Mouse (Mus musculus) cerebellum, postnatal 14 days (tissue): ENCODE measurements around the gene Stap2.

Experiments used
- DNase-seq, 2 experiments: peaks; one replicate each; pipeline ENCODE4 v3.0.0; 2021; ENCODE audit warnings: mixed read lengths in 2 of 2

Gene Stap2

DNA sequence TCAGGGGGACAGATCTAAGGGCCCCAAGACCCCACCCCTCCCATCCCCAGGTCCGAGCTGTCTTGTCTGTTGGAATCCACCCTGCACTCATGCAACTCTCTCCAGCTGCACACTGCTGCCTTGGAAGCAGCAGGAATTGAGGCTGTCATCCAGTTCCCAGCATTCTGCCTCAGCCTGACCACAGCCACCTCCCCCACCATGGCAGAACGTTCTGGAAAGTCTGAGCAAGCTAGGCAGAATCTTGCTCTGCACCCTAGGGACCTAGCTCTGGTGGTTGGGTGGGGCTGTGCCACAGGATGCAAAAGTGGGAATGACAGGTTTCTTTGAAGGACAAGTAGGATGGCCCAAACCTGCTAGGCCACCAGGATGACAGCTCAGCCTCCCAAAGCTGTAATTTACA, 19.1 kb upstream of the Stap2 start:
- no peak for DNase-seq

DNA sequence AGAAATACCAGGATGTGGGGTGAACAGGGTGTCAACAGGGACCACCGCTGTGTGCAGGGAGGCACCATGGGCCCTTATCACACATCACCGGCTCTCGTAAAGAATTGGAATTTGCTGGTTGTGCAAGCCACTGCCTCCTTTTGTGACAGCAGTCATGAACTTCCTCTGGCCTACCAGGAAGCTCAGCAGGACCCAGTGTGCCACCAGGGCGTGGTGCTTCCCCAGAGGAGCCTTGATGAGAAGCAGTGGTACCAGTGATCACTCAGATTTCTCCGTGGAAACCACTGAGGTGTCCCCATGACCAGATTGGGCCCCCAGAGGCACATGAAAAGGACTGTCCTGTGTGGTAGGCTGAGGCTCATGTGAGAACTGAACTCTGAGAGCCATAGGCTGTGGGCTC, 18.0 kb upstream of the Stap2 start:
- no peak for DNase-seq

DNA sequence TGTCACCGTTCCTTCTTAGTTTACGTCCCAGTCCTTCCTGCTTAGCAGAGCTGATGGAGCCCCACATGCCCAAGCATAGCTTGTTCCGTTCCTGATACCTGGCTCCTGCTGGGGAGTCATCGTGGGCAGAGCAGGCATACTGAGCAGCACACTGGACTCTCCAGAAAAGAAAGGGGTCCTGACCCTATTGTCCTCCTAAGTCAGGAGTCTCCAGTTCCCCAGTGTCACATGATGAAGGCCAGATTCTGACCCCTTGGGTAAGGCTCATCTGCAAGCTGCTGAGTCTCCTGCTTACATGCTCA, 17.6 kb upstream of the Stap2 start:
- no peak for DNase-seq

DNA sequence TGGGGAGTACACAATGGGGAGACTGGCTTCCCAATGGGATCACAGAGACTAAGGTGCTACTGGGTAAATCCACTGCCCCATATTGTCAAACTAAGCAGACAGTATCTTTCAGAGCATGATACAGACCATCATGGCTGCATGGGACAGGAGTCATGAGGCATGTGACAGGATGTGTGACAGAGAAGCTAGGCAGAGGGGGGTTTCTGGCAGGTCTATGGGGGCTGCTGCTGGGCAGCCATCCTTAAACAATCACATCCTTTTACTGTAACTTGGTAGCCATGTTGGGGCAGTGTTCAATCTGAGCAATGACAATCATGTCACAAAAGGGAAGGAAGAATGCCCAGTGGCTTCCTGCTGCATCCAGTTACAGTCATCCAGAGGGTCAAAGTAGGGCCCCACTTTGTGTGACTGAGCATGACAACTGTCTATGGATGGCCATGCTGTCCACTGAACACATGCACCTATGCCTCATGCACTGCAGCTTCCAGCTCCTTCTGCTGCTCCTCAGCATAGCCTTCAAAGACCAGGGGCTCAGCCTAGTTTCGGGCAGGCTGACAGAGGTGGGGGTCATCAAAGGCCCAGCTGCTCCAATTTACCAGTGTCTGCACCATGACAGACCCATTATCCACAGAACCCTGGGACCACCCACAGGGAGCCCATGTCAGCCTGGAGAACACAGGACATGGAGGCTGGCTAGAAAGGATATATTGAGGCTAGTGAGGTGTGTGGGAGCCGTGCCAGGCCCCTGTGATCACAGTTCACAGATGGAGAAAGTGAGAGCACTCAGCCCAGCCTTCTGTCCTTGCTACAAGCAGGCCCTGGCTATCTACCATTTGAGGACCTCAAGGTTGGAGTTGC, 17.0 kb upstream of the Stap2 start:
- DNase-seq, result peak; percentile 73 to 75

DNA sequence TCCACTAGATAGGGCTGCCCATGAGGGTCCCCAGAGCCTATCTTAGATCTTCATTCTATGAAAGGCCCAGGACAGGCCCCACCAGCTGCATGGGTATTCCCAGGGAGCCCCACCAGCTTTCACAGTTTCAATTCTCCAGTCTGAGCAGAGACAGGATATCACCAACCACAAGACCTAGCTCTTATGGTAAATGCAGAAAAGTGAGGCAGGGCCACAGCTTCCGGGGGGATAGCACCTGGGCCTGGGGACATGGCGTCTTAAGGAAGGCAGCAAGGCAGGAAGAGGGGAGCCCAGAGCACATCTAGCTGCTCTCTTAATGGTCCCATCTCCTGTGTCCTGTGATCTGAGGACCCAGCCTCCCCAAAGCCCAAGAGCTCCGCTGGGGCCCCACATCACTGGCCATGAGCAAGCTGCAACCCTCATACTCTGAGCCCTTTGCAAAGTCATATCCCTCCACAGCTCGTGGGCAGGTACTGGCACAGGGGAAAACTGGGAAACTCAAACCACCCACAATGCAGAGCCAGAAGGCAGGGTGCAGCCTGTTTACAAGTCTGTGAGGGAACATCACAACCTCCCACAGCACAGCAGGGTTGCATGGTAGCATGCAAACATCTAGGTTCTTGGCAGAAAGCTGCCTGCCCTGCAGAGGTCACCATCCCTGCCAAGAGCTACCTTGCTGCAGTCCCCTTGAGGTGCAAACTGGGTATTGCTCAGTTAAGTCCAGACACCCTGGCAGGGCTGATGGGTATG, 16.0 kb upstream of the Stap2 start:
- DNase-seq, result peak in 1 of 2 experiments; percentile 46

DNA sequence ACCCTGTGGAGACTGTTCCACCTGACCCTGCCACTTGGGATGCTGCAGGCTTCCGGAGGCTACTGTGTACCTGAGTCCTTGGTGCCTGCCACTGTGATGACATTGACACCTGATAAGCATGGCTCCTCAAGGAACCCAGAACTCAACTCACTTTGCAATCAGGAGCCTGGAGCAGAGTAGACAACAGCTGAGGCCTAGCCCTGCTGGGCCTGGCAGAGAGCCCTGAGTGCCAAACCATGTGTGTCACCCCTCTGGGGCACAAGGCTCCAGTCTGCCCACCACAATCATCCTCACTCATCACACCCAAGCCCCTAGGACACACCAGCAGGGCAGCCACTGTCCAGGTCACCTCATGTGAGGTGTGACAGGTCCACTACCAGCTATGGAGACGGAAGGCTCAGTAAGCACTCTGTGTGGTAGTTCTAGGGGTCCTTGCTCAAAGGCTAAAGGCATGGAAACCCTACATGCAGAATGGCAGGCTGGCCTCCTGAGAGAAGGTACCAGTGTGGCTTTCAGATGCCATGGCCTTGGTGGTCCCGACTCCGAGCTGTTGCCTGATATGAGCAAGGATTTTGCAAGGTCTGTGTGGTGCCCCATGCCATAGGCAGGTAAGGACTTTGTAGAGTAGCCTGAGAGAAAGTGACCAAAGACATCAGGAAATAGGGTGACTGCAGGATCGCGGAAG, 15.2 kb upstream of the Stap2 start:
- DNase-seq, result peak in 1 of 2 experiments; percentile 54

DNA sequence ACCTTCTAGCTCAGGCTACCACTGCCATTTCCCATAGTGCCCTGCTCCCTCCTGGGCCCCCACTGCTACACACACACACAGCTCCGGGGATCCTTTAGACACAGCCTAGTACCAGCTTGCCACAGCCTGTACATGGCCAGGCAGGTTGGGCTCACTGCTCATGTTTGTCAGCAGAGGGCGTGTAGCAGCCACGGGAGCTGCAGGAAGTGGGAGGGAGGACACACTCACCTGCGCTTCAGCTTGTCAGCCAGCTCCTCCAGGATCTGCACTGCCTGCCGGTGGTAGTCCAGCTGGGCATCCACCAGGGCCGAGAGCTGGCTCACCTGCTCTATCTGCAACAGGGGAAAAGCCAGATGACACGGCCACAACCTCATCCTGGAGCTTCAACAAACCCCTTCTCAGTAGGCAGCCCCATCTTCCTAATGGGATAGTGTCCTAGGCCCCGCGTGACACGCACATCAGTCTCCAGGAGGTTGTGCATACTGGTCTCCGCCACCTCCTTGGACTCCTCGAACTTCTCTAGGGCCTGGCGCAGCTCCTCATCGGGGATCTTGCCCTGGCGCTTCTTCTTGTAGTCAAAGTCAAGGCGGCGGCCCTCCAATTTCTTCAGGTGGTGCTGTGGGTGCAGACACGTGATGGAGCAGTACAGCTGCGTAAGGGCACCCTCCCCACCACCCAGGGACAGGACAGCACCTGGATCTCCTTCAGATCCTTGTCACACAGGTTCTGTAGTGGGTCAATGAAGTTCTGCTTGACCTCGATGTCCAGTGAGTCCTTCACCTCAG, 13.2 kb upstream of the Stap2 start:
- peak; percentile 86 to 89 for DNase-seq

DNA sequence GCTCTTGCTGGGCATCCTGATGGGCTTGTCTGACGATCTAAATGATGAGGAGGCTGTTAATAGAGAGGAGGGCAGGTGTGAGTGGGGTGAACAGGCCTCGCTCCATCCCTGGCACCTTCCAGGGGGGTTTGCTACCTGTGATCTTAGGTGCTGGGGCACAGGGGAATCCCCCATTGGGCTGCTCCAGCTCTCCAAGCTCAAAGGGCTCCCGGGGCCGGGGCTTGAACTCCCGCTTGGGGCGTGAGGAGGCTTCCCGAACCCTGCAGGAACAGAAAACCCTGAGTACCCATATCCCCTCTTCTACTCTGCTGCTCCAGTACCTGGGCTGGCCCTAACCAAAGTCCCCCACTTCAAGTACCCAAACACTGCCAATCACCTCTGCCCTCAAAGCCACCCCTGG, 12.5 kb upstream of the Stap2 start:
- DNase-seq, result peak in 1 of 2 experiments; percentile 34

DNA sequence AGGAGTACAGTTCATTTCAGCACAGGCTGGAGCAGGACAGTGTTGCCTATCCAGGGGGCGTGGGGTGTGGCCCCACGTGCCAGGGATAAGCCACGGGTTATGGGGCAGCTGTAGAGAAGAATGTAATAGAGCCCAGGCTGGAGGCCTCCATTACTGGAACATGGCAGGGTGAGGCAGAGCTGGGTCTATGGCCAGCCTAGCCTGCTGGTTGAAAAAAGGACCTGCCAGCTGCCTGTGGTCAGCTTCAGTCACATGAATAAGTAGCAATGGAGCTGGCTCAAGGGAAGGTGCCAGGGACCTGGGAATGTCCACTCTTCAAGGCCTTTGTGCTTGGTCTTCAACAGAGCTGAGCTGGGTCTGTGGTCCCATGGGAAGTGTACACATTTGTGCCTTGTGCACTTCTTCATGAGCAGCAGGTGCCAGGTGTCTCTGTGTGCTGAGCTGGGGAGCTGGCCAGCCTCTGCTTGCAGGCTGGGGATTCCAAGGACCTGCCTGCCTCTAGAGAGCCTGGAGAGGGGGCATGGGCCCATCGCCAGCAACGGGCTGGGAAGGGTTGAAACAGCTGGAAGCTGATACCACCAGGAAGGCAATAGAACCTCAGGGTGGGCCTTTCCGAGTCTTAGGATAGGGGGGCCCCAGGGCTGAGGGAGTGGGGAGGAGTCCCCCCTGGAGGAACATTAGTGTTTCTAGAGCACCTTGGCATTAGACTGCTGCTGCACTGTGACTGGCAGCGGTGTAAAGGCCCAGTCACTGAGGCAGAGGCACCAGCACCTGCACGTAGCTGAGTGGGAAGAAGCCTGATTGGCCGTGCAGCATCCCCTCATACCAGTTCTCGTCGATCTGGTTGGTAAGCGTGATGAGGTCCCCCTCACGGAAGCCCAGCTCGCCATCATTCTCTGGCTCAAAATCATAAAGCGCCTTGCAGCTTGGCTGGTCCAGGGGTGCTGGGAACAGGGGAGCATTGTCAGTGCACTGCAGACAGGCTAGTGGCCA, 11.7 kb upstream of the Stap2 start:
- DNase-seq, result peak; percentile 57 to 60

DNA sequence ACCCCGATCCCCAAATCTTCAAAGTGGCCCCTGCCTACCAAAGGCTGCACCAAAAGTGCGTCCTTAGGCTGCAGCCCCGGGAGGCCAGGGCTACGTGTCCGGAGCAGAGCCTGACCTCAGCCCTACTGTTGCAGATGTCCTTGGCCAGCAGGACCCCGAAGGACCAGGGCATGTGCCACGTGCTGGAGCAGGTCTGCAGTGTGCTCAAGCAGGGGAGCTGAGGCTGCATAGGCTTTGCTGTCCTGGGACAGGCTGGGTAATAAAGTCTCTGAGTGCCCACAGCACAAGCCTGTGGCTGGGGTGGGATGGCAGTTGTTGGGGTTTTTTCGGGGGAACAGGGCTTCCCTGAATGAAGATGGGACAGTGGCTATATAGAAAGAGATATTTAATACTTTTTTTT, 11.0 kb upstream of the Stap2 start:
- no peak for DNase-seq

DNA sequence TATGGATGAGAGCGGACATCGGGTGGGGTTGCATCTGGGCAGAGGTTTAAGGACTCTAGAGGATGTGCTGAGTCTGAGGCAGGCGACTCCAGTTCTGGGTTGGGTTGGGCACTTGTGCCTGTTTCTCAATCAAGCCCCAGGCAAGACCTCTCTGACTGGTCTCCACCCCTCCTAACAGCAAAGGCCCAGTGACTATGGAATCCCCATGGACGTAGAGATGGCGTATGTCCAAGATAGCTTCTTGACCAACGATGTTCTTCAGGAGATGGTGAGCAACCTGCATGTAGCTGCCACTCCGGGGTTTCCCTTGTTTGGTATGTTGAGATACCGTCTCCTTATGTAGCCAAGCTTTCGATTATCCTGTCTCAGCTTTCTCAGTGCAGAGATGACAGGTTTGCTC, 9.9 kb upstream of the Stap2 start:
- DNase-seq, result no peak

DNA sequence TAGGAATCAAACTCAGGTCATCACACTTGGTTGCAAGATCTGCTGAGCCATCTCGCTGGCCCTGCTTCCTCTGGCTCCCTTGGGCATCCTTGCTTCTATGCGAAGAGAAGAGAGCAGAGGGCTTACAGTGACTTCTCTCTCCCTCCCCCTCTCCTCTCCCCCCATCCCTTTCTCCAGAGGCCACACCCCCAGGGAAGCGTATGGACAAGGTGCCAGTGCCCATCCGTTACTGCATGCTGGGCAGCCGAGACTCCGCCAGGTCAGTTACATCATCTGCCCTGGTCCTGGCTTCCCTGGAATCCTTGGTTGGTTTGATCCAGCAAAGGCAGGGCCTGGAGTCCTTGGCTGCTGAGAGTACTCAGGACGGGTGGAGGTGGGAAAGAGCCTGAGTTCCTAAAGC, 6.1 kb upstream of the Stap2 start:
- DNase-seq, result peak in 1 of 2 experiments; percentile 46

DNA sequence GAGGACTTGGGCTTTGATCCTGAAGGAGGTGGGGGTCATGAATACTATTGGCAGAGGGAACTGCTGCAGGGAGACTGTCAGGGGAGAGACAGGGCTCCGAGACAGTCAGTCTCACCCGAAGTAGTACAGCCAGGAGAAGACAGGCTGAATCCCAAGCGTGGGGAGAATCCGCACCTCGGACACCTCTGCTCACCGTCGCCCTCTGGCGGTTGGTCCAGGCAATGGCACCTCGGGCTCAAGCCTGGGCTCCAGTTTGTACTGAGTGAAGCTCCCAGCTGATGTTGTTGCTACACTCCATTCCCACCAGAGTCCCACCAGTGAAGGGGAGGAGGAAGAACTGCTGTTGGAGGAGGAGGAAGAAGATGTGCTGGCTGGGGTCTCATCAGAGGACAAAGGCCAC, 5.3 kb upstream of the Stap2 start:
- DNase-seq, result peak; percentile 84 to 92

DNA sequence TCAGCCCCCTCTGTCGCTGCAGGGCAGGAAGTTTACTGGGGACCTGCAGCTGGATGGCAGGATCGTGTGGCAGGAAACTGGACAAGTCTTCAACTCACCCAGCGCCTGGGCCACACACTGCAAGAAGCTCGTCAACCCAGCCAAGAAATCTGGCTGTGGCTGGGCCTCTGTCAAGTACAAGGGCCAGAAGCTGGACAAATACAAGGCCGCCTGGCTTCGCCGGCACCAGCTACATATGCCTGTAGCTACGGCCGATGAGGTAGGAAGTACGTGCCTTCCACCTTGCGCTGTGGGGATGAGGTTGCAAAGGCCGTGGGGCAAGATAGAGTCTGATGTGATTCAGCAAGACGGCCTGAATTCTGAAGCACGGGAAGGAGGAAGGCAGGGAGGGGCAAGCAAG, 4.9 kb upstream of the Stap2 start:
- peak in 1 of 2 experiments; percentile 35 for DNase-seq

DNA sequence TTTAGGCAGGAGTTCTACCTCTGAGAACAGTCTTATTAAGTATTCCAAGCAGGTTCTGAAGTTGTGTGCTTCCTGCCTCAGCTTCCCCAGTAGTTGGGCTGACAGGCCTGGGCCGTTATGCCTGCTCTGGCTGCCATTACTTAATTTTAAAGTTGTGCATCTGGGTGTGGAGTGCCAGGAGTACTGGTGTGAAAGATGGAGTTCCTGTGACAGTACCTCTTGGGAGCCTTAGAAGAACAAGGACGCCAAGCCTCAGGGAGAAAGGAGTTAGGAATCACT, 4.5 kb upstream of the Stap2 start:
- DNase-seq, result no peak

DNA sequence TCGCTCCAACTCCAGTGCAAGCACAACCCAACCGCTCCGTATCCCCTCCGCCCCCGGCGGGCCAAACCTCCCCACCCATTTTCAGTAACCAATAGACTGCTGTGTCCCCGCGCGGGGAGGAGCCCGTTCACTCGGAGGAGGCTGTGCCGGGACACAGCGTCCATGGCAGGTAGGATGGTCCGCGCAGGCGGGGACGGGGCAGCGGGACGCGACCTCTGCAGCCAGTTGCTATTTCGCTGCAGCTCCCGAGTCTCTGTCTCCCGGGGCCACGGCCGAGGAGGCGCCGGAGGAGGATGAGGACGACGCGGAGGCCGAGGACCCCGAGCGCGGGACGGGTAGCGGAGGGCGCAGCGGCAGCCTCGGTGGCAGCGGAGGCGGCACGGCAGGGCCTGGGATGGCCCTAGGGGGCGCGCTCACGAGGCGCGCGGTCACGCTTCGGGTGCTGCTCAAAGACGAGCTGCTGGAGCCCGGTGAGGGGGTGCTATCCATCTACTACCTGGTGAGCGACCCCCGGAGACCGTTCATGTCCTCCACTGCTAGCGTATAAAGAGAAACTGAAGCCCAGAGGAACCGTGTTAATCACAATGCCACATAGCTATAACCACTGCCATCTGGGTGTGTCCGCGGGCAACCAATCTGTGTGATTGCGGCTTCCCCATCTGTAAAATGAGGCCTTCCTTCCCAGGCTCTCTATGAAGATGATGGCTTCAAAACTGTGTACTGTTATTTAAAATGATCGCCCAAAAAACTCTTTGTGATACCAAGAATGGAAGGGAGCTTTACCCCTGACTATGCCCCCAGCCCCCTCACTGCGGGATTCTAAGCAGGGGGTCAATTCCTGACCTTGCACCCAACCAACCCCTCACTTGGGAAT, 3.9 kb upstream of the Stap2 start:
- DNase-seq, result peak; percentile 93 to 94

DNA sequence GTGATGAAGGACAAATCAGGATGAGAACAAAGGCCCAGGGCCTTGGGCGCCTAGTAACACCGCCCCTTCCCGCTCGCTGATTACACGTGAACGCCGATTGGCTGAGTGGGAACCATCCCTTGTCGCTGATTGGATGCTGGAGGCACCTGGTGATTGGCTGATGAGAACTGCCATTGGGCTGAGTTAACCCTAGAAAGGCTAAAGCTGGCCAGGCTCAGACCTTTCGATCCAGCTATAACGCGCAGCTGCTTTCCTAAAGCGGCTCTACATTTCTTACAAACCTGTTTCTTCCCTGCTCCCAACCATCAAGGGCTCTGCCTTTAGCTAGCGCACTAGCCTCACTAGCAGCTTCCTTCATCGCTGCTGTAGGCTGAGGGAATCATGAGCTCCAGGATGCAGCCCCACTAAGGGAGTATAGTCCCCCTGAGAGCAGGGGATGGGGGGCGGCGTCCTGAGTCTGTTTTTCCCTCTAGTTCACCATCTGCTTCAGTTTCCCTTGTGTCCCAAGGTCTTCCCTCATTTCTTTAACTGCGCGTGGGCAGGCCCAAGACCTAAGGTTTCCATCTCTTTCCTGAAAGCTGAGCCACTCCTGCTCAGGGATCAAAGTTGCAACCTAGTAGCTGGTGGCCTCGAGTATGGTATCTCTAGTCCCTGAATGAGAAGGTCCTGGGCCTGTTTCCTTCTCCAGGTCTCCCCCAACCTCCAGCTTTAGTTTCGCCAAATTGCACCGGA, 3.1 kb upstream of the Stap2 start:
- peak; percentile 93 to 94 for DNase-seq

DNA sequence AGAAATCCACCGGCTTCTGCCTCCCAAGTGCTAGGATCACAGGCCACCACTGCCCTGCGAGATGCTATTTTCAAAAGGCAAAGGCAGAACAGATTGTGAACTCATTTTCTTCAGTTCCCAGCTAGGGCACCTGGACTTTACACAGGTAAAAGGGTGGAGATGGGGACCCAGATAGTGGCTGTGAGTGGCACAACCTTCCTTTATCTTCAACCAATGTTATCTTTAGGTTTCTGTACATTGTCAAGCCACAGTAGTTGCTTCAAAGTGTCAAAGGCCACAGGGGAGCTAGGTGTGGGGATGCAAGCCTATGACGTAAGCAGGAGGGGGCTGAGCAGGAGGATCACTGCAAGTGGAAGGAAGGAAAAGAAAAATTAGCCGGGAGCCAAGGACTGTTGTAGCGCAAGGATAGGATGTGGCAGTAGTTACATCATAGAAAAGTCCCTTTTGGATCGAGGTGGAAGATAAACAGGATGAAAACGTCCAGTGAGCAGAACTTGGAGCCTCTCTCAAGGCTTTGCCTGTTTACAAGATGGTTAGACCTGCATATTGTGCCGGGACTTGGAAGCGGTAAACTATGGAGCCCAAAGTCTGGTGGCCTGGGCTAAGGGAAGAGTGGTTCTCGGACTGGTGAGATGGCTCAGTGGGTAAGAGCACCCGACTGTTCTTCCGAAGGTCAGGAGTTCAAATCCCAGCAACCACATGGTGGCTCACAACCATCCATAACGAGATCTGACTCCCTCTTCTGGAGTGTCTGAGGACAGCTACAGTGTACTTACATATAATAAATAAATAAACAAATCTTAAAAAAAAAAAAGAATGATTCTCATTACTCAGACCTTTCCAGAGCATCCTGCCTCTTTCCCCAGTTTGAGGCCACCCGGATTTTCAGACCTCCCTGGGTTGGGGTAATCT, 2.3 kb upstream of the Stap2 start:
- peak in 1 of 2 experiments; percentile 40 for DNase-seq

DNA sequence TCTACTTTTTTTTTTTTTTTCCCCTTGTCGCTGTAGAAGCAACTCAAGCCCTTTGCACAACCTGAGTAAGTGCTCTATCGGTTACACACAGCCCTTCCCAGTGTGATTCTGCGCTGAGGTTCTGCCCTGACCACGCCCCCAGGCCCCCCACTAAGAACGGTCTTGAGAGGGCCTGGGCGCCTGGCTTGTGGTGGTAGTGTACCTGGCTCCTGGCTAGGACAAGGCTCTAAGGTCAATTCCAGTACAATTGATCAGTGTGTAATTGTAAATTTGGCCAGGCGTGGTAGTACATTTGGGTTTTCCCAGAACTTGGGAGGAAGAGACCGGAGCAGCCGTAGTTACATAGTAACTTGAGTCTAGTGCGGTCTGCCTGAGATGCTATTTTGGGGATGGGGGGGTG, 1.6 kb upstream of the Stap2 start:
- peak; percentile 40 to 52 for DNase-seq
